Mouse (Mus musculus) liver, adult (tissue): ENCODE data around the gene Gm9936.

ENCODE experiments used
- GATA4 ChIP-seq: IDR thresholded peaks from 2 replicates; pipeline ENCODE4 v1.6.1; 2014; ENCODE audit warnings: mild to moderate bottlenecking, low read length; ENCODE audit not compliant: insufficient replicate concordance

Gm9936 gene

DNA sequence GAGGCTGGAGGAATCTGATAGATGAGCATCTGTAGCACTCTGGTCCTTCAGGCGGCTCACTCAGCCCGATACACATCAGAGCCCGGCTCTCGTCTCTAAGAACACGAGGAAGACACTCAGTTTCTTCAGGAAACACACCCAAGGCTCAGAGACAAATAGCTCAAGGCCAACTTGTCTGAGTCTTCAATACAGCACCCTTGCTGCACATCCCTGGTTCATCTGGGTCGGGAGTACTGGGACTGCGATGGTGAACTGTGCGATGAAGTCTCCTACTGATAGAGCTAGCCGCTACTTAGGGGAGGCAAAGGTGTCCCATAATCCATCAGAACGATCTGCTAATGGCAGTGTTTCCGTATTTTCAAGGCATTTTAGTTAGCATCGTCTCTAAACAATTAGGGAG, at the start of gene Gm9936:
Gene Gm9936 (minus strand): TSS at position 101 of the 400 bp plus-strand sequence.
- no peak for TF ChIP-seq GATA4

DNA sequence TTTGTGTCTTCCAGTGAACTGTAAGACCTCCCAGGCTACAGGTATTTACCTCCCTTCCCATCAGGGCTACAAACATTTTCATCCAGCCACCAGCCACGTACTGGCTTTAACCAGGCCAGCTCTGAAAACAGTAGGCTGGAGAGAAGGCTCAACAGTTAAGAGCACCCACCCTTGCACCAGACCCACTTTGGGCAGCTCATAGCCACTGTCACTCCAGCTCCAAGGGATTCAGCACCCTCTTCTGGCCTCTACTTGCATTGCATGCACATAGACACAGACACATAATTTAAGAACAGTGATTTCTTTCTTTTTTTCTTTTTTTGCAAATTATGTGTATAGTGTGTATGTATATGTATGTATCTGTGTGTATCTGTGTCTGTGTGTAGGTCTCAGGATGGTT, 43.9 kb upstream of the Gm9936 start:
- no peak for TF ChIP-seq GATA4

DNA sequence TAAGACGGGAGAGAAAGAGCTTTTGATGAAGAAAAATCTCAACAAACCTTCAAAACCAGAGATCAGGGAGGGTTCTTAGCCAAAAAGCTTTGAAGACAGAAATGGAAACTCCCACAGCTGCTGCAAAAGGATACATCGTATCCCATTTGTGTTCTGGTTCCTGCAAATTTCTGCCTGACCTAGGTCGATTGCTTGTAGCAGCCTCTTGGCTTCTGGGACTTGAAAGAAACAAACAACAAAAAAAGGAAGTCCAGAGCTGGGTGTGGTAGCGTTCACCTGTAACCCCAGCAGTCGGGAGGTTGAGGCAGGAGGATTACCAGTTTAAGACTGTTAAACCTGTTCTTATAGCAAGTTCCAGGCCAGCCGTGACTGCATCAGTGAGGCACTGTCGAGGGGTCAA, 40.4 kb upstream of the Gm9936 start:
- TF ChIP-seq GATA4: no peak

DNA sequence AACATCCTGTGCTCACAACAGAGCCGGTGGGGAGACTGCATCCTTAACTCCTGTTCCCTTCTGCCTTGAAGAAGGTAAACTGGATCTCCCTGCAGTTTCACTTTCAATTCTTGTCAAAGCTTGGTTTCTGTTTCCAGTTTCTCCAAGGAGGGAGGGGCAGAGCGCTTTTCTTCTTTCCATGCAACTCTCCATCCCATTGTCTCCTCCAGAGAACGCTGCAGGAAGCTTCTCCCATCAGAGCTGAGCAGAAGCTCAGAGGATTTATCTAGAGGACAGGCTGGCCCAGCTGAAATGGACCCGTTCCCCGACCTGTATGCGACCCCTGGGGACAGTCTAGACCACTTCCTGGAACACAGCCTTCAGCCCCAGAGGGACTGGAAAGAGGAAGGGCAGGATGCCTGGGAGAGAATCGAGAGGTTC, 38.9 kb upstream of the Gm9936 start:
- no peak for TF ChIP-seq GATA4

DNA sequence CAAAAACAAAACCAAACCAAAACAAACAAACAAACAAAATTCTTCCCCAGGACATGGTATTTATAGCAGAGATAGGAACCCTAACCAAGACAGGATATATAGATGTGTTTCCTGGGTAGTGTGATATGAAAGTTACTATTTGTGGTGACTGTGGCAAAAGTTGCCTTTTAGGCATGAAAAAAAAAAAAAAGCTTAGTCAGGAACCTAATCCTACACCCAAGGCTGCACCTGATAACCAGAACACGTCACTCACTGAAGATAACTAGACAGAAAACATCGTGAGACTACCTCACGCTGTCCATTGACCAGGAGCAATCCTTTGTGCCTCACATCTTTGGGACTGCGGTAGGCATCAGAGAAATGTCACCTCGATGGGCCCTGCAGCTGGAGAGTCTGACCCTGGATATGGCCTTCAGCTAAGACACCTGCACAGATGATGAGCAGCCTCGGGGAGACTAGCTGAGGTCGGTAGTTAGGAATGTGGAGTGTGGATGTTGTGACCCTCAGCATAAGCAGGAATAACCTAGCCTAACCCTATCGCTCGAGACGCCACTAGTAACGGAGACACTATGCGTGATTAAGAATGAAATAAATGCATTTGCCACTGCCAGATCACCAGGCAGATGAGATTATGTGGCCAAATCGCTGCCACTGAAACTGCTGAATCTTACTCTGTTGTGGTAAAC, 38.3 kb upstream of the Gm9936 start, which contains the start of gene Oasl2:
Gene Oasl2 (plus strand): TSS at position 249 of the 686 bp plus-strand sequence.
- TF ChIP-seq GATA4: no peak

DNA sequence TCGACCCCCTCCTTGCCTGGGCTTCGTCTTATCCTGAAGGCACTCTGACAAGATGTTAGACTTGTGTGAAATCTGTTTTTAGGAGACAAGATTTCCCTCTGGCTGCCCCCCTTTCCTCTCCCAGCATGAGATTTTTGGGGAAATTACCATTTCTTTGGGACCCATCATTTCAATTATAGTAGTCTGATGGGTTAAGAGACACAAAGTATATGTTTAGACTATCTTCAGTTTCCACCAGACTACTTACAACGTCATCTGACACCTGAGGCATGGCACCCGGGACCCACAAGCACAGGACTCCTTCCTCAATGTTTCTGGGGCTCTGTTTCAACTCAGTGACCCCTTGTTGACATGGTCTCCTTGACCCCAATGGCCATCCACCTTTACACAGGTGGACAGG, 37.1 kb upstream of the Gm9936 start:
- TF ChIP-seq GATA4: no peak

DNA sequence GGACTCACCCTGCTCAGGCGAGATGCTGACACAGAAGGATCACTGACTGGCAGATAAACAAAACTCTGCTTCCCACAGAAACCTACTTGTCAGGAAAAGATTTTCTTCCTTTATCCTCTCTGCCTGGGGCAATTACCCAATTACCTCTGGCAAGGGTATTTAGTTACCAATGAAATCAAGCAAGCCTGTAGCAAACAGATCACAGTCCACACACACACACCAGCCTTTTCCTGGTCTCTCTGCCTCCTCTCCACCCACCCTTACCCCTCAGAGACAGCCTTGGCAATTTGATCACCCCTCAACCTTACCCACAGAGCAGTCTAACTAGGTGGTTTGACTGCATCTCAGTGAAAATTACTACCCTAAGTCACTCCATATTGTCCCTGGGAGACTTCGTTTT, 30.5 kb upstream of the Gm9936 start:
- no peak for TF ChIP-seq GATA4

DNA sequence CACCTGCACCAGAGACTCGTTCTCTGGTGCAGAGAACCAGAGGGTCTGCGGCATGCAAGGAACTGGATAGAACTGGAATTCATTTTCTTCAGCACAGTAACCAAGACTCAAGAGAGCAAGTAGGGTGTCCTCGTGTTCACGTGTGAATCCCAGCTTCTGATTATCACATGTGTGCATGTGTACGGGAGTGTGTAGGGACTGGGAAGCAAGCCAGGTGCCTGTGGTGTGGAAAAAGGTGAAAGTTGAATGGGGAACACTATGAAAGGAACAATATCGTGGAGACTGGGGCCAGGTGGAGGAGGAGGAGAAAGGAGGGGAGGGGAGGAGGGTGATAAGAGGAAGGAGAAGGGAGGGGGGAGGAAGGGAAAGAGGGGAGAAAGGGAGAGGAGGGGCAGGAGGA, 28.3 kb upstream of the Gm9936 start:
- no peak for TF ChIP-seq GATA4

DNA sequence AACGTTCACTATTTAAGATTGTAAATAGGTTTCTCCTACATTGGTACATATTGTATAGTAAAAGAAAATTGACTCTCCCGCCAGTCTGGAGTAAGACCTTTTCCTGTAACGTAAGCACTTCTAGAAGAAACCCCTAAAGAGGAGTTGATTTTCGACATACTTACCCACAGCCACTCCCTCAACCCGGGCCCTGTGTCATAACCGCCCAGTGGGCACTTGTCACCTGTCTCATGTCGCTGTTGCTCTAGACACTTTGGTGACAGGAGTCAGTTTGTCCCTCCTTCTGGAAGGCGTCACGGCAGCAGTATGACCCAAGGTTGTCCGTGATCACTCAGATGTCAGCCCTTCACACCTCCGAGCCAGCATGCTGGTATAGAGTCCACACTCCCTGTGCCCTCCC, 24.5 kb upstream of the Gm9936 start:
- TF ChIP-seq GATA4: no peak

DNA sequence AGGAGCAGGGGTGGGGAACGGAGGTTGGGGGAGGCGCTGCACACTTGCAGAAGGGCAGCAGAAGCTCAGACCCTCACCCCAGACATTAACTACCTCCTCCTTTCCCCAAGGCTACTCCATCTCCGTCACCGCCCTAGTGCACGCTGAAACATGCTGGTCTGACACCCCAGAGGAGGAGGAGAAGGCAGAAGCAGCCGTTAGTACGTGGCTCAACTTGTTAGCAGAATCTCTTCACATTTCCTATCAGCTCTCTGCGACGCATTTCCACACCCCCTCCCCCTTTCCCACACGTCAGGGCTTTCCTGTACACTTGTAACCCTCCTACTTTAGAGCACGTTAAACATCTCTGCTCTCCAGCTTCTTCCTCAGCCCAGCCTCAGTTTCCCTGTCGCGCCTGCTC, 20.9 kb upstream of the Gm9936 start:
- TF ChIP-seq GATA4: no peak

DNA sequence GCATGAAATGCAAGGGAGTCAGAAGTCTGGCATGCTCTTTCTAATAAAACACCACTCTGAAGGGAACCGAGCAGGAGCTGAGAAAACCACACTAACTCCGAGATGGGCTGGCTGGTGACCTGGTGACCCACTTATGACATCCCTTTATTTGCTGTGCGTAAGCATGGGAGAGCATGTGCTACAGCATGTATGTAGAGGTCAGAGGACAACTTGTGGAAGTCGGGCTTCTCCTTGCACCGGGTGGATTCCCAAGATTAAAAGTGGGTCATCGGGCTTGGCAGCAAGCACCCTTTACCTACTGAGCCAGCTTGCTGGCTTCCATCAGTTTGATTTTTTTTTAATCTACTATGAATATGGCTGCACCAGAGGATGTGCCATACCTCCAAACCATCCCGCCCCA, 19.0 kb upstream of the Gm9936 start:
- TF ChIP-seq GATA4: no peak

DNA sequence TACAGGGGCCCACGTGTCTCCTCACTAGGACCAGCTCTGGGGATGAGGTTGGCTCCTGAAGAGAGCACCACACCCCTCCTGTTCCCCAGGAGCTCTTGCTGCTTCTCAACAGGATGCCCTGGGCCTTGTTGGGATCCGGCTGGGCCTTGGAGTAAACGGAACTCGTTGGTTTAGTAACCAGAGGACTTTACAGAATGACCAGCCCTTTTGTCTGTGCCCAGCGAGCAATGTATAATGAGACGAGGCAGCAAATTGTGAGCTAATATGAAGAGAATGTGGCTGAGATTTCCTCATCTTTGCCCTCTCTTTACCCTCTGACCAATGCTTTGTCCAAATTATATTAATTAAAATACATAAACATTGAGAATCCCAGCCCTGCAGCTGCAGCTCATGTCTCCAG, 17.8 kb upstream of the Gm9936 start:
- TF ChIP-seq GATA4: no peak

DNA sequence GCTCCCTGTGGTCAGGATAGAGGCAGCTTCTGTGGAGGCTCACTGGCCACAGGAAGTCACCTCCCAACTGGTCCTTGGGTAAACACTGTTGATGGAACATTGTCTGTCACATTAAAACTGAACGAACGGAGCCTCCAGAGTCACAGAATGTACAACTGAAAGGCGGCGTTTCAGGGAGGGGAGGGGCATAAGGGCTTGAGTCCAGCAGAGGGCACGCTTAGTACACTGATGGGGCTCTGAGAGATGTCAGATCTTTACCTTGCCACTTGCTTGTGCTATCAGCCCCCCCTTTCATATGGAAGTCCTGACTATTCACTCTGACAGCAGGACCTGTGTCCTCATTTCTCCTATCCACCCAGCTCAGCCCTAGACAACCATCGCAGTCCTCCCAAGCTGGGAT, 17.4 kb upstream of the Gm9936 start:
- no peak for TF ChIP-seq GATA4

DNA sequence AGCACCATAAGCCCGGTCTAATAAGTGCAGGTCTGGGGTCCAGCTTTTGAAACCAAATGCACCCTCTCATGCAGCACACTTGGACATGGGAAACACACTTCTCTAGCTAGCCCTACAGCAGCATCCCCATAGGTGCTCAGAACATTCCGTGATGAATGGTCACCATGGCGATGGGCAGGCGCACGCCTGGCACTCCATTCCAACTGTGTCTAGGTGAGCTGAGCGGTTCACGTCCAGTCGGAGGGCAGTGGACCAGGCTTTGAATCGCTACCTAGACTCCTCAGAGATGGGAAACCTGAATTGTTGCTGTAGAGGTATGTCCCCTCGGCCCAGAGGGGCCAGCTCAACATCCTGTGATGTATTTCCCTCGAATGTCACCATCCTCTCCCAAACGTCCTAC, 6.8 kb upstream of the Gm9936 start:
- TF ChIP-seq GATA4: no peak

DNA sequence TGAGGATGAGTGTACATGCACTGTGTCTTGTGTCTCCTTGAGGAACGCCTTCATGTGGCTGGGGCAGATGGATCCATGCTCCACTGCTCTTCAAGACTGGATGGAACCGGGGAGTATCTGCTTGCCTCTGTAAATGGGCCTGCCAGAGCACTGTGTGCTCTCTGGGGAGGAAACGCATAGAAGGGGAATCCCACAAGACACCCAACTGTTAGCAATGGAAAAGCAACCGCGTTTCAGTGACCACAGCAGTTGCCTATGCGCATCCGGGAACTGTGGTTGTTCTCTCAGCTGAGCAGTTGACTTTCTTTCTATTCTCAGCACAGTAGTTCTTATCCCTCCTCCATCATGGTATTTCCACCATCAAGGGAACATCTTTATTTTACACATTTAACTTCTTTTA, 6.3 kb upstream of the Gm9936 start:
- TF ChIP-seq GATA4: no peak

DNA sequence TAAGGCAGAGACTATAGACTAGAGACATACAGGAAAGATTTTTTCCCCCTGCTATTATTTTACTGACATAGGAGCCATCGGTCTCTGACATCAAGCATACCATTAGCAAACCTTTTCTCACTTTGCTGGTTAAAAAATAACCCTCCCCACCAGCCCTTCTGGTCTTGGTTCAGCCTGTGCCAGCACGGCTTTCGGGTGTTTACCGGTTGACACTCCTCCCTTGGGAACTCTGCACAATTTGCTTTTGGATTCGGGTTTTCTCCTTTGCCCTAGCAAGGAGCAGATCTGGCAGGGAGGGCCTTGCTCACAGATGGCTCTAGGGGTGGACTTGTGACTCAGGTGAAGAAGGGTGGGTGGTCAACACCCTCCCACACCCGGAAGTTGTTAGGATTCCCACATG, 3.2 kb upstream of the Gm9936 start:
- TF ChIP-seq GATA4: no peak

DNA sequence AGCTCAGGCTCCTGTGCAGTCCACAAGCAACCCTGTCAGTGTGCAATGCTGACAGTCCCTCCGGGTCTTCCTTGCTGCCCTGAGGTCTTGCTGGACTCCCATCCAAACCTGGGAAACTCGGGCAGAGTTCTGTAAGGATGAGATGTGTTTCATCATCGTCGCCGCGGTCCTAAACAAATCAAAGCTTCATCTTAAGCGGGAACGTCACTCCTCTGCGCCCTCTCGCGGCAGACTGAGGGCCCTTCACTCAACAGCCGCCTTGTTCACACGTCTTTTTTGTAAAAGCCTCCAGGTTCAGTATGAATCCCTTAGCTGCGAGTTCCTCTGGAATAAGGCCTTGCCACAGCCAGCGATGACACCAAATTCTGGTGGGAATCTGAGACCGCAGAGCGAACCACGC, 771 bp upstream of the Gm9936 start:
- no peak for TF ChIP-seq GATA4
